Mouse (Mus musculus) small intestine, adult 2 months (tissue): ENCODE data around the gene Eif2b1.

Experiments
- CTCF ChIP-seq: fragments of 200-500 bp; IDR thresholded peaks from 2 replicates; pipeline ENCODE4 v1.5.1; 2012; ENCODE audit warnings: low read depth, mild to moderate bottlenecking, control low read depth, inconsistent platforms, low read length, moderate library complexity, mixed read lengths; ENCODE audit not compliant: insufficient replicate concordance, insufficient read length; ENCODE audit errors: extremely low read depth
- POLR2A ChIP-seq: fragments of 200-500 bp; IDR thresholded peaks from 2 replicates; pipeline ENCODE4 v1.6.1; 2012; ENCODE audit warnings: low read depth, mild to moderate bottlenecking, control low read depth, inconsistent platforms, low read length, moderate library complexity

DNA sequence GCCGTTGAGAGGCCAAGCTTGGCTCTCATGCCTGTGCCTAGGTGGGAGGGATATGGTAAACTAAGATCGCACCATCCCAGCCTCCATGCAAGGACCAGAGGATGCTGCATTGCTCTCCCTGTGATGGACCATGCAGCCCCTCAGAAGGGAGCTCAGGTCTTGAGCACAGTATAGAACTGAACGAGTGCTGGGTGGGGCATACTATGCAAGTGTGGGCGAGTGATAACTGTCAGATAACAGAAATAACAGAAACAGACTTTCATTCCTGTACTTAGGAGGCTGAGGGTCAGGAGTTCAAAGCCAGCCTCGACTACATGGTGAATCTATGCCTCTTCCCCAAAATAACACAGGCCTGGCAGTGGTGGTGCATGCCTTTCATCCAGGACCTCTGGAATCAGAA lies 43.9 kb downstream of the Eif2b1 start:
- TF ChIP-seq POLR2A = no peak
- TF ChIP-seq CTCF = no peak
